Mouse (Mus musculus) v-Abl transformed pro-B cells (cell line): ENCODE measurements around the gene Cbx4.

ENCODE experiments used
- in situ Hi-C, 2 experiments: fragments of 400-800 bp; cut with MboI; formaldehyde crosslinking; loops; one replicate each; pipeline ENCODE4 v1.15.1; 2025; ENCODE audit not compliant: unreplicated experiment in 2 of 2

Gene Cbx4

DNA sequence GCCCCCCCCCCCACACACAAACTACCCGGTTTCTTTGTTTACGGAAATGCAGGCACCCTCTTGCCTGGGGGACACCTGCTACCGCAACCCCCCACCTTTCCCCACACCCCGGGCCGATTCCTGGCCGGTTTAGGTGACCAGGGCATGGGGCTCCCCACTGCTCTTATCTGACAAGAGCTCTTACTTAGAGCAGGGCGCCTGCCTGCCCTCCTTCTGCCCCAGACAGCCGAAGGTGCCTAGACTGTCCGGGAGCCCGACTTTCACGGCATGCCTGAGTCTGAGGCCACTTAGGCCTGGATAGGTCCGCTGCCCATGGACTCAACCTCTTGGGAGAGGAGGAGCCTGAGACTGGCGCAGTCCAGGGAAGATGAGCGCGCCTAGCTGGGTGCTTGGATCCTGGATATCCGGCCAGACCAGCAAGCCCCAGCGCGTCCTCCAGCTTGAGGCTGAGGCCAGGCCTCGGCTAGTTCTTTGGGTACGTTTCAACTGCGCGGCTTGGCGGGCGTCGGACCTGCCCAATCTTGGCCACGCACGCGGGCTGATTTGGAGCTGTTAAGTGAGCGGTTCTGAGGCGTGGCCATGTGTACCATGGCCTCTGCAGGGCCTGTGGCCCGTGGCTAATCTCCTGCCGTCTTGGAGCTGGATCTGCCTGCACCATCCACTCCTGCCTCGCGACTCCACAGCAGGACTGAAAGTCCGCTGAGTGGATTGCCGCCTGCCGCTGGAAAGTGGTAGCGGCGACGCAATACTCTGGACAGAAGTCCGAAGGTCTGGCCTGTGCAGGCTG lies 41.3 kb downstream of the Cbx4 start:
- in situ Hi-C loops = loop anchor here (5.0 kb wide), 2 partner anchors 38 to 83 kb away; no protein-coding TSS in a partner anchor

GRCm38 (mm10) chr11:119043761-119044550 lies 42.1 kb downstream of the Cbx4 start:
- in situ Hi-C loops = loop anchor here in 1 of 2 experiments (5.0 kb wide), 1 partner anchor 83 kb away; no protein-coding TSS in a partner anchor

DNA sequence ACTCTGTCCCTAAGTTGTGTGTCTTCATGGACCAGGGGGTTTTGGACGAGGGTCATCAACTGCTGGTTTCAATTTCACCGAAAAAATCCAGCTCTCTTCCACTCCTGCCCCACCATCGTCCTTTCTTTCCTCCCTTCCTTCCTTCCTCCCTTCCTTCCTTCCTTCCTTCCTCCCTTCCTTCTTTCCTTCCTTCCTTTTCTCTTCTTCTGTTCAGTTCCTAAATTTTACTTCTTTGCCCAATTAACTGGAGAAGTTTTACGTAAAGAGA lies 42.8 kb downstream of the Cbx4 start:
- in situ Hi-C loops = loop anchor here in 1 of 2 experiments (5.0 kb wide), 1 partner anchor 84 kb away; no protein-coding TSS in a partner anchor

GRCm38 (mm10) chr11:119042466-119043272 lies 43.4 kb downstream of the Cbx4 start:
- in situ Hi-C loops = loop anchor here in 1 of 2 experiments (5.0 kb wide), 1 partner anchor 85 kb away; no protein-coding TSS in a partner anchor

DNA sequence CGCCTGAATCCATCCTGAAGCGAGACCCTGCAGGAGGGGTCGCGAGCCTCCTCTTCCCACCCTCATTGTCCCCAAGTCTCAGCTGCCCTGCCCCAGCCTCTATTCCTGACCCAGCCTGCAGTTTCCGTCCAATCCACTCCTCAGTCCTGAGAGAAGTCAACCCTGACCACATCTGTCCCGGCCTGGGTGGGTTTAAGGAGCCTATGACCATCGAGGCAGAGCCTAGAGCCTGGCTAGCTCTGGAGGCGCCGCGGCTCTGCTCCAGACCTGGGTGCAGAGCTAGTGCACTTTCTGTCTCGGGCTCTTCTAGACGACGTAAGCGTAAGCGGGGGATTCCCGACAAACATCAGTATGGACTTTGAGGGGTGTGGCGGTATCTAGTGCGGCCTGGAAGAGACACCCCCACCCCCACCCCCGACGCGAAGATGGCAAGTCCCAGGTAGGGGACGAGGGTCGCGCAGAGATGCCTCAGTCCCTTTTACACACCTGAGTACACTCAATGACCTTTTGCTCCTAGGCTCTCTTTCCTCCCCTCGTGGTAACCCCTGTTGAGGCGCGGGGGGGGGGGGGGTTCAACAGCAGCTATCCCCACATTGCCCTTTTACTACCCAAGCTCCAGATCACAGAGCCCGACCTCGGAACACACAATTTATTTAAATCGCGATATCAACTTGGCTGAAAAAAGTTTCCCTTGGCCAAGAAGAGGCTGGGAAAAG lies 44.1 kb downstream of the Cbx4 start:
- in situ Hi-C loops = loop anchor here in 1 of 2 experiments (5.0 kb wide), 1 partner anchor 85 kb away; no protein-coding TSS in a partner anchor

- in situ Hi-C loops = loop anchor here in 1 of 2 experiments (5.0 kb wide), 1 partner anchor 86 kb away; no protein-coding TSS in a partner anchor
These were observed 44.7 kb downstream of the Cbx4 start for GRCm38 (mm10) chr11:119041325-119041716.

- in situ Hi-C loops = loop anchor here in 1 of 2 experiments (5.0 kb wide), 1 partner anchor 87 kb away; no protein-coding TSS in a partner anchor
These were observed 45.3 kb downstream of the Cbx4 start, which contains the start of gene Cbx8 for GRCm38 (mm10) chr11:119040600-119041324. Gene Cbx8, minus strand, starts transcription at chr11:119040969.

- in situ Hi-C loops = loop anchor here in 1 of 2 experiments (5.0 kb wide), 1 partner anchor 87 kb away; no protein-coding TSS in a partner anchor
These were observed 46.1 kb downstream of the Cbx4 start for GRCm38 (mm10) chr11:119039732-119040512.

DNA sequence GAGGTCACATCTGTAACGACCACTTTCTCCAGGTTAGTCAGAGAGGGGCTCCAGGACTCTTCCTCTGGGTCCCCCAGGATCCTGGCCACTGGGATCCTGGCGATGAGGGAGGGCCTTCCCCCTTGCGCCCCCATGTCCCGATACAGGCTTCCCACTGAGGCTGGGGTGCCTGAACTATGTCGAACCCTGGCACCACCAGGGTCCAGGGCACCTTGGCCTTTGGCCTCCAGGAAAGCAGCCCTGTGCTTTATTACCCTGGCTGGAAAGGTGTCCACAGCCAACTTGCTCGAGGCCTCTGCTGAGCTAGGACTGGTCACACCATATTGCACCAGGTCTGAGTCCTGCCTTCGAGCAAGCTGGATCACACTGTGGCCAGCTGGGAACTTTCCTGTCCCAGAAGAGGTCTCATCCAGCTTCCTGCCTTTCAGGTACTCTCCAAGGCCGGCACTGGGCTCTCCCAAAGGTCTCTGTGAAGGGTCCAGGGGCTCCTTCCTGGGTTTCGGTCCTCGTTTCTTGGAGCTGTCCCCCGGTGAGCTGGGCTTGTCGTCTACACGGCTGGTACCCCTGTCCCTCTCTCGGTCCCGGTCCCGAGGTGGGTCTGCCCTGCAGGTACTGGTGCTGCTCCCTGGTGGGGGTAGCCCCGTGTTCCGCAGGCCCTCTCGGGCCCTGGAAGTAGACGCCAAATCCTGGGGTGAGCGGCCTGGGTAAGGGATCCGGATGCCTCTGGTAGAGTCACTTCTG lies 47.1 kb downstream of the Cbx4 start:
- in situ Hi-C loops = no loop called here

- in situ Hi-C loops = no loop called here
These were observed 48.1 kb downstream of the Cbx4 start for GRCm38 (mm10) chr11:119037780-119038401.

DNA sequence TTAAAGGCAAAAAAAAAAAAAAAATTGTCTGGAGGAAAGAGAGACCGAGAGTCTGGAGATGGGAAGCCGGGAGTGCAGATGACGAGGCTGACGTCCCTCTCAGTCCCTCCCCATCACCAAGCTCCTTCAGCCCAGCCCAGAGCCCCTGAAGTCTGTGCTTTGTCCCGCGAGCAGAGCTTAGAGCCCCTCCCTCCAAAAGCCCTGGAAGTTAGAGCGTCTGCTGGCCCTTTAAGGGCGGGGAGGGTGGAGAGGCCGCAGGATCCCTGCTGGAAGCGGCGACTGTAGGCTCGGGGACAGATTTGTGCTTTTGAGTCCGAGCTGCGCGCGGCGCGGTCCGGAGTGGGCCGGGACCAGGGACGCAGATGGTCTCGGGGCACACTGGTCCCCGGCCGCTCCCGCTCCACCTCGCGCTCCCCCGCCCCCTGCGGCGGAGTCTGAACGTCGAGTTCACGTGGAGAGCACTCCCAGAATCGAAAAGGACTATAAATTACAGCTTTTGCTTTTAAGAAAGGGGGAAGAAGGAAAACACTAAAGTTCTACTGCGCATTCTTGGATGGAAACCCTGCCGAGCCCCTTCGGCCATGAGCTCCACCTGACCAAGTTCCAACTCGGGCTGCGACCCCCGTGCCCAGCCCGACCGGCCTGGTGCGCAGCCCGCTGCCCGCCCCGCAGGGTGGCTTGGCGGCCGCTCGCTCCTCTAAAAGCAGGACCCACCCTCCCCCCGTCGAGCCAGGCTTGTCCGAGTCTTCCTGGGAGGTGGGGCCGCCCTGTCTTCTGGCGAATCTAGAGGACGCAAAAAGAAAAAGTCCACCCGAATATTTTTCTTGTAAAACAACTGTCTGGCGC lies 48.9 kb downstream of the Cbx4 start:
- in situ Hi-C loops = no loop called here

GRCm38 (mm10) chr11:119036447-119036846 lies 49.6 kb downstream of the Cbx4 start:
- in situ Hi-C loops = no loop called here

DNA sequence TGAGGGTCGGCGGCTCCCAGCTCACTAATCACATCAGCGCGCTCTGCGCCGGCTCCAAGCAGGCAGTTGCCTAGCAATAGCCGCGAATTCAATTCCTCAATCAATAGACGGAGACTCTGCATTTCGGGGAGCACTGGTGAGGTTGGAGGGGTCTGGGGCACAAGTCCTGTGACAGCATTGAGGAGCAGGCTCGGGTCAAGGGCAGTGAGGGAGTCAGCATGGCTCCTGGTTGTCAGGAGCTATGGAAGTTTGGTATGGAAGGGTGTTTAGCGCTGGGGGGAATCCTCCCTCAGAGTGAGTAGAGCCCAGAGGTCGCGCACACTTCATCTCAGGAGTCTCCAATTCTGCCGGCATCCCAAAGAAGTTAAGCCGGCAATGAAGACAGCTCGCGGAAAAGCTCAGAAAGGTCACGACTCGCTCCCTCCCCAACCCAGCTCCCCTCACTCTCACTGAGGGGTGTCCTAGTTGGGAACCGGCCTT lies 50.3 kb downstream of the Cbx4 start:
- in situ Hi-C loops = no loop called here

GRCm38 (mm10) chr11:119035094-119035685 lies 50.8 kb downstream of the Cbx4 start:
- in situ Hi-C loops = no loop called here

DNA sequence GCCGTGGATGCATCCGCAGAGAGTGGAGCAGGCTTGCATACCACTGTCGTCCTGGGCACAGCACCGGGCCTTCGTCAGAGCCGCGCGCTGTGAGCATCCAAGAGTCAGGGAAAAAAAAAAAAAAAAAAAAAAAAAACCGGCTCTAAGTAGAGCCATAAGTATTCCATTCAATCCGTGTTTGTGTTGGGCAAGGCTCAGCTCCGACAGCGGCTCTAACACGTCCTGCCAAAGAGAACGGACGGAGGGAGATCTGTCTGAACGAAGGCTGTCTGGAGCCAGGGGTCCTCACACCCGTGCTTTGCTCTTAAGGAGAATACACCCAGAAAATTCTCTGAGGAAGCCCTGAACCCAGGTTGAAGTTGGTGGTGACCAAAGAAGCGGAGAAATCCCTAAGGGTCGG lies 51.4 kb downstream of the Cbx4 start:
- in situ Hi-C loops = loop anchor here (5.0 kb wide), 2 partner anchors 37 to 158 kb away; no protein-coding TSS in a partner anchor
